Mouse (Mus musculus) E14TG2a.4 (cell line): ENCODE results near the gene Uba52.

ENCODE experiments used
- CTCF ChIP-seq: conservative IDR thresholded peaks from 2 replicates; pipeline ENCODE4 v1.5.1; 2014; ENCODE audit warnings: low read length
- POU5F1 ChIP-seq: IDR thresholded peaks from 2 replicates; pipeline ENCODE4 v1.6.1; 2014; ENCODE audit warnings: low read length, borderline replicate concordance

- TF ChIP-seq CTCF (no peak), POU5F1 (no peak)
Observed at GRCm38 (mm10) chr8:70540013-70540506, 29.5 kb upstream of the Uba52 start.
